Mouse (Mus musculus) embryonic facial prominence, embryonic 12.5 days (tissue): ENCODE data around the gene Zic4. TPM values are rescaled to one million over a fixed set of nuclear protein-coding genes. Genes with fewer than 3 reads are reported as not detected.
A peak's percentile ranks its signal among the peaks of the same experiment; 100 is the strongest.

Source experiments
- ATAC-seq: fragments of 200-750 bp; cut with Nextera tagmentation; 2 replicates; pipeline ENCODE4 v1.8.0; 2017; ENCODE audit not compliant: insufficient number of reproducible peaks, insufficient read depth, low FRiP score, low TSS enrichment
- H3K27ac ChIP-seq: fragments of 300-500 bp; sonication (generic); 2 replicates; pipeline ENCODE4 v1.5.1; 2016; ENCODE audit warnings: mild to moderate bottlenecking
- H3K27me3 ChIP-seq: fragments of 300-500 bp; sonication (generic); 2 replicates; pipeline ENCODE4 v1.6.1; 2016; ENCODE audit warnings: mild to moderate bottlenecking, moderate library complexity
- H3K36me3 ChIP-seq: fragments of 300-500 bp; sonication (generic); 2 replicates; pipeline ENCODE4 v1.6.1; 2016; ENCODE audit warnings: mild to moderate bottlenecking
- H3K4me1 ChIP-seq: fragments of 300-500 bp; sonication (generic); 2 replicates; pipeline ENCODE4 v1.6.1; 2016
- H3K4me2 ChIP-seq: fragments of 300-500 bp; sonication (generic); replicated peaks from 2 replicates; pipeline ENCODE4 v1.6.1; 2016; ENCODE audit warnings: mild to moderate bottlenecking, moderate library complexity
- H3K4me3 ChIP-seq: fragments of 300-500 bp; sonication (generic); 2 replicates; pipeline ENCODE4 v1.5.1; 2016; ENCODE audit warnings: mild to moderate bottlenecking
- H3K9ac ChIP-seq: fragments of 300-500 bp; sonication (generic); 2 replicates; pipeline ENCODE4 v1.6.1; 2016; ENCODE audit warnings: mild to moderate bottlenecking, moderate library complexity
- H3K9me3 ChIP-seq: fragments of 300-500 bp; sonication (generic); 2 replicates; pipeline ENCODE4 v1.6.1; 2016; ENCODE audit warnings: mild to moderate bottlenecking, moderate library complexity
- WGBS: fragments of 180-500 bp; shearing (Covaris S2); methylation state at CpG from one replicate; pipeline ENCODE4 v1.1.7; 2016; 5-methylcytosine and 5-hydroxymethylcytosine counted together
- polyA plus RNA-seq: library from polyadenylated mRNA; unstranded; fragments of >200 nt; fragmentation: Nextera tagmentation; extraction: Ambion mirVana; gene quantifications from 2 replicates; pipeline ENCODE4 v1.2.1, GENCODE M21; 2016

Gene Zic4
- polyA plus RNA-seq, 1 experiment from 2014 or later: 5.6 TPM

- no peaks in the 10 kb centered on the region for H3K4me1 ChIP-seq
- no peak for ATAC-seq
- H3K27ac ChIP-seq: no peak overlapping the region
- WGBS: under 1% methylated on average over 14 of the region's 14 CpGs
- H3K9ac ChIP-seq: no peak overlapping the region
- H3K36me3 ChIP-seq: no peaks in the 10 kb centered on the region
- peaks cover 94% of the 10 kb centered on the region for H3K27me3 ChIP-seq
- H3K9me3 ChIP-seq: no peaks in the 10 kb centered on the region
- no peak overlapping the region for H3K4me3 ChIP-seq
- H3K4me2 ChIP-seq: no peak overlapping the region
Observed at GRCm38 (mm10) chr9:91394211-91394646, 32.0 kb downstream of the Zic4 start.

DNA sequence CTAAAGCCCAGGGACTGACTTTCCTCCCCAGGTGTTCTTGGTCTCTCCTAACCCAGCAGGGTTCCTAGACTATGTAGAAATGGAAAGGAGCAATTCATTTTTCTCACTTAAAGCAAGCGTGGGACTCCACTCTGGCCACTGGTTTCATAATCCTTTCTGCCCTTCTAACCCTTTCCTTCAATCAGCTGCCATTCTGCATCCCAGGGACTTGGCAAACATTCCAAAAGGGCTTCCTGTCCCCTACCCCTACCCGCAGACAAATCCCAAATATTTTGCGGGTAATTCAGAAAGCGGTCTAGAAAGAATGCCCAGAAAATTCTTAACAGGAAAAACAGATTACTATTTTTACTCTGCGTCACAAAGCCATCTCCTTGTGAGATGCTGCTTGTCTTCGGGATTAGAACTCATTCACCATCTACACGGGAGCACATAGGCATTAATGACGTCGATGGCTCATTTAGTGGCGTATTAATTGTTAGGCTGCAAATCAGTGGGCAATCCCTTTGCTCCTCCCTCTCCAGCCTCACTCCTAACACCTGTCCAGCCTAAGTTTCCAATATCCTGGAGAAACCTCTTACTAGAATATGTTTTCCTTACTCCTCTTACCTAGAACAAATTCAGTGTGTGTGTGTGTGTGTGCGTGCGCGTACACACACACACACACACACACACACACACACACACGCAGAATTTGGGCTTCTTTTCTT is 33.0 kb downstream of the Zic4 start:
- H3K27me3 ChIP-seq: peaks cover 94% of the 10 kb centered on the region
- H3K36me3 ChIP-seq: no peaks in the 10 kb centered on the region
- H3K9ac ChIP-seq: no peak overlapping the region
- no peak overlapping the region for H3K27ac ChIP-seq
- no peak overlapping the region for H3K4me2 ChIP-seq
- H3K4me3 ChIP-seq: no peak overlapping the region
- H3K4me1 ChIP-seq: no peaks in the 10 kb centered on the region
- WGBS: 7% methylated on average over 14 of the region's 14 CpGs
- no peaks in the 10 kb centered on the region for H3K9me3 ChIP-seq
- ATAC-seq: no peak

DNA sequence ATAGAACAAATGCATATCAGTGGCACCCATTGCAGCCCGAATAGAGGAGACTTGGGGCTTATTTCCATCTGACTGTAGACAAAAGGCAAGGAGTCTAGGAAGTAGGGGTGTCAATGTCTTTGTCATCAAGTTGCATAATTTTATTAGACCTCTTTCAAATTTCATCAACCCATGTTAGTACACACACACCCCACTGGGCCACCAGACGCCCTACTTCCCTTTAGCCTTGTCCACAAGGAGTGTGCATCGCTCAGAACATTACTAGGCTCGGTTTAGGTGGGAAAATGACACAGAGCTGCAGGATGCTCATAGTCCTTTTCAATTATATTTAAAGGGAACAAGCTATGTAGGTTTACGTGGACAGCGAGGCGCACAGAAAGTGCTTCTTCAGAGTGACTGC is 37.8 kb downstream of the Zic4 start:
- ATAC-seq: no peak
- WGBS: 17% methylated on average over 7 of the region's 7 CpGs
- Histone ChIP-seq H3K4me3 (no peak overlapping the region), H3K27me3 (peaks cover 85% of the 10 kb centered on the region), H3K36me3 (no peaks in the 10 kb centered on the region), H3K4me1 (no peaks in the 10 kb centered on the region), H3K9me3 (no peaks in the 10 kb centered on the region), H3K27ac (no peak overlapping the region), H3K9ac (no peak overlapping the region), H3K4me2 (no peak overlapping the region)

- WGBS: 4% methylated on average over 8 of the region's 8 CpGs
Observed at GRCm38 (mm10) chr9:91400482-91401093, 38.4 kb downstream of the Zic4 start.

DNA sequence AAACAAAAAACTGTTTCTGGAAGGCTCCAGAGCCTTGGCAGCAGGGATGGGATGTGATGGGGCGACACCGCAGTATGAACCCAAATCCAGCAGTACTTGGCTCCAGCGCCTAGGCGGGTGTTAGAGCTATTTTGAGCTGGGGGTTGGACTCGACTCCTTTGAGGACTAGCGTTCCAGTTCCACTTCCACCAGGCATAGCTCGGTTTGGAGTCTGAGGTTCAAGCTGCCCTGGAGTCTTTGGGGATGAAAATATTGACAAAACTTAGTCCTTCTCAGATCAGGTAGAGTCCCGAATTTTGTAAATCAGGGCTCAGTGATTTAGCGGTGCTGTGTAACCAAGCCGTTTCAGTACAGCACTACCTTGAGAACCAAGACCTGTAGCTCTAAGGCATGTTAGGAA is 39.3 kb downstream of the Zic4 start:
- Histone ChIP-seq H3K27me3 (peaks cover 87% of the 10 kb centered on the region), H3K4me3 (no peak overlapping the region), H3K9ac (no peak overlapping the region), H3K4me2 (no peak overlapping the region), H3K27ac (no peak overlapping the region), H3K36me3 (no peaks in the 10 kb centered on the region), H3K4me1 (no peaks in the 10 kb centered on the region), H3K9me3 (no peaks in the 10 kb centered on the region)
- no peak for ATAC-seq
- WGBS: 1% methylated on average over 10 of the region's 10 CpGs

More at GRCm38 (mm10) chr9:91400482-91401093, 38.4 kb downstream of the Zic4 start:
- Histone ChIP-seq H3K36me3 (no peaks in the 10 kb centered on the region), H3K9me3 (no peaks in the 10 kb centered on the region), H3K27me3 (peaks cover 85% of the 10 kb centered on the region), H3K4me3 (no peak overlapping the region), H3K4me1 (no peaks in the 10 kb centered on the region), H3K4me2 (no peak overlapping the region), H3K27ac (no peak overlapping the region), H3K9ac (no peak overlapping the region)
- ATAC-seq: no peak

- no peak for ATAC-seq
- Histone ChIP-seq H3K4me2 (no peak overlapping the region), H3K27ac (no peak overlapping the region), H3K27me3 (peaks cover 80% of the 10 kb centered on the region), H3K9ac (no peak overlapping the region), H3K9me3 (no peaks in the 10 kb centered on the region), H3K4me1 (no peaks in the 10 kb centered on the region), H3K4me3 (no peak overlapping the region), H3K36me3 (no peaks in the 10 kb centered on the region)
- WGBS: 2% methylated on average over 13 of the region's 13 CpGs
Observed at GRCm38 (mm10) chr9:91404229-91404628, 42.0 kb downstream of the Zic4 start.

DNA sequence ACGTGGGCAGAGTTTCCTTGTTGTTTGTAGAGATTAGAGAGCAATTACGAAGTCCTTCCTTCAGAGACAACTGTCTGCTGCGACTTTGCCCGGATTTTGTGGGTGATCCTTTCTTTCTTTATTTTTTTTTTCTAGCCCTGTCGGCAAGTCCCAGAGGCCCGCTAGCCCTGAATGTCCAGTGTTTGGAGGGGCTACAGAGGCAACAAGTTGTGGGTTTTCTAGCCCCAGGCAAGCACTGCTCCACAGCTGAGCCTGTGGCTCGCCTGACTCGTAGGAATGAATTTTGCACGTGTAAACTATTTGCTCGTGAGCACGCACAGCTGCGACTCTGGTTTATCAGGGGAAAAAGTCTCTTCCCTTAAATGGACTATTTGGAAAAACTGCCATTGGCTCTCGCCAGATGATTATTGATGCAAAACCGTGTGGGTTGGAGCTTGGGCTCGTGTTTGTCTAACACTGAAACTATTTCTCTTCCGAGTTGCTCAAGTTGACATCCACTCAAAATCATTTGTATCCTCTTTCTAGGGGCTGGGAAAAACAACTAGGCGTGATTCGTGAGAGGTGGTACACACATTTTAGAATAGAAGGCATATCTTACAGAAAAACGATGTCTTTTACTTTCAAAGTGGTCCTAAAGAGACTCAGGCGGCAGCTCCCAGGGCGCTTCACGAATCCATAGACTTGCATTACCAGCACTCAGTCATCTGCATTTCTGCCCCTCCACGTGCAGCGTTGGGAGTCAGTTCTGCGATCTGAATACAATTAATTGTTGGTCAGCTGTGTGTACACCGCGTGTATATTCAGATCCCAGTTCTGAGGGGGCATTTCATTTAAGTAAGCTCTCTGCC is 42.9 kb downstream of the Zic4 start:
- Histone ChIP-seq H3K4me1 (no peaks in the 10 kb centered on the region), H3K27ac (no peak overlapping the region)

DNA sequence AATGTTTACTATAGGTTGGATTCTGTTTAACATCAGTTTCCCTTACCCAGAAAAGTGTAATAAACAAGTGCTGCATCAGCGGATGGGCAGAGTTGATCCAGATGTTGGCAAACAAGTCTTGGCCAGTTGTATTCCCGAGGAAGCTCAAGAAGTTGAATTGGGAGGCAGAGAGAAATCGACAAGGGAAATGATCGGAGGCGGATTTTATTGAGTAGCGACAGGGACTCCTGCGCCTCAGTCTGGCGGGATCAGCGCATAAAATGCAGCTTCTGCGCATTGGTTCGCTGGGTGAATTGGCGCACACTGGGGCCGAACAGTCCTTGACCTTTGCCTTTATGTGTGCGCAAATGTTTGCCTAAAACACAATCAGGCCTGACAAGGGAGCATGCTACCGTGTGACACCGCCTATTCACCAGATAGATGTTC is 43.6 kb downstream of the Zic4 start:
- 0 out of 2 replicates have a peak overlapping the region, but pooled peaks have one; percentile 5 for H3K4me3 ChIP-seq
- H3K27ac ChIP-seq: no peak overlapping the region
- H3K4me1 ChIP-seq: no peaks in the 10 kb centered on the region
- no peak for ATAC-seq
- WGBS: 1% methylated on average over 16 of the region's 16 CpGs
- no peaks in the 10 kb centered on the region for H3K36me3 ChIP-seq
- no peaks in the 10 kb centered on the region for H3K9me3 ChIP-seq
- H3K4me2 ChIP-seq: no peak overlapping the region
- no peak overlapping the region for H3K9ac ChIP-seq
- peaks cover 80% of the 10 kb centered on the region for H3K27me3 ChIP-seq

More for the DNA sequence above, 42.9 kb downstream of the Zic4 start:
- Histone ChIP-seq H3K4me2 (no peak overlapping the region), H3K4me3 (0 out of 2 replicates have a peak overlapping the region, but pooled peaks have one; percentile 5), H3K9me3 (no peaks in the 10 kb centered on the region), H3K36me3 (no peaks in the 10 kb centered on the region), H3K9ac (no peak overlapping the region), H3K27me3 (peaks cover 80% of the 10 kb centered on the region)
- no peak for ATAC-seq
- under 1% methylated on average over 27 of the region's 27 CpGs for WGBS

DNA sequence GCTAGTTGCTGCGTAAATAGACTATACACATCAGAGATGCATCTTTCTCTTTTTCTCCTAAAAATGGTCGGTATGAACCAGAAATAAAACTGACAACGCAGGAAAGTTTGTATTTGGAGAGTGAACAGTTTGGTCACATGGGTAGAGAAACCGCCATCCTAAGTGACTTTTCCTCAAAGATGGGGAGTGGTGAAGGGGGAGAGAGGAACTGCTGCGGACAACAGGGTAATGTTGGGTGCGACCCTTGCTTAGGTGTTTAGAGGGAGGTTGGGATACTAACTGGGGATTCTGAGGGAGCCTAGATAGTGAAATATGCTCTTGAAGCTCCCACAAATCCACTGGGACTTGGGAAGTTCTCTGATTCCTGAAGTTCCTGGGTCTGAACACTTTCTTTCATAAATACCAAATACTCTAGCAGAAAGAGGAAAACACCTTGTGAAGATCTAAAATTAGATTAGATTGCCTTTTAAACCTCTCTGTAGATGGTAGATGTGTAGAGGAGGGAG is 44.1 kb downstream of the Zic4 start:
- H3K9me3 ChIP-seq: no peaks in the 10 kb centered on the region
- H3K4me3 ChIP-seq: no peak overlapping the region
- H3K4me1 ChIP-seq: no peaks in the 10 kb centered on the region
- no peak for ATAC-seq
- no peak overlapping the region for H3K27ac ChIP-seq
- no peak overlapping the region for H3K9ac ChIP-seq
- peaks cover 80% of the 10 kb centered on the region for H3K27me3 ChIP-seq
- H3K4me2 ChIP-seq: no peak overlapping the region
- WGBS: under 1% methylated on average over 6 of the region's 6 CpGs
- H3K36me3 ChIP-seq: no peaks in the 10 kb centered on the region

- no peak for ATAC-seq
- 4% methylated on average over 3 of the region's 3 CpGs for WGBS
- H3K36me3 ChIP-seq: no peaks in the 10 kb centered on the region
- no peak overlapping the region for H3K4me2 ChIP-seq
- no peak overlapping the region for H3K4me3 ChIP-seq
- no peak overlapping the region for H3K27ac ChIP-seq
- H3K4me1 ChIP-seq: no peaks in the 10 kb centered on the region
- no peaks in the 10 kb centered on the region for H3K9me3 ChIP-seq
- peaks cover 75% of the 10 kb centered on the region for H3K27me3 ChIP-seq
- H3K9ac ChIP-seq: no peak overlapping the region
Observed at GRCm38 (mm10) chr9:91409771-91410170, 47.6 kb downstream of the Zic4 start.

GRCm38 (mm10) chr9:91414007-91414661 is 51.9 kb downstream of the Zic4 start:
- Histone ChIP-seq H3K9me3 (no peaks in the 10 kb centered on the region), H3K27ac (no peak overlapping the region), H3K36me3 (no peaks in the 10 kb centered on the region), H3K4me1 (no peaks in the 10 kb centered on the region), H3K27me3 (peaks cover 81% of the 10 kb centered on the region), H3K9ac (no peak overlapping the region), H3K4me3 (no peak overlapping the region), H3K4me2 (no peak overlapping the region)
- no peak for ATAC-seq
- WGBS: under 1% methylated on average over 12 of the region's 12 CpGs
